Mouse (Mus musculus): ENCODE measurements around the gene Lman2l.

DNA sequence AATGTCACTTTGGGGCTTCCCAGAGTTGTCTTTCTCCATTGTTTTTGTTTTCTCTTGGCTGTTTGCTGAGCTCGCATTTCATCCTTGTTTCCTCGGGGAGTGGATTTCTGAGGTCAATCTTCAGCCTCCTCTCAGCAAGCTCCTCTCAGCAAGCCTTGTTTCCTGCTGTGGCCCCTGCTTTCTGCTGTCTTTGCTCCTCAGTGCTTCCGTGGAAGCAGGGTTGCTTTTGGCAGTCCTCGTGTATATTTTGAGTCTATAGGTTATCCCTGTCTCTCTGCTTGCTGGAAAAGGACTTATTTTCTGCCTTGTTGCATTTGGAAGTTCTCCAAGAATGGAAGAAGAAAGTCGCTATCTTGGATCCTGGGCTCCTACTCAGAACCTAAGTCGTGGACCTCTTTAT is 48.0 kb downstream of the Lman2l start:
- TF ChIP-seq CTCF (IDR thresholded peaks at IDR 0.05; ENCODE audit: control insufficient read depth, insufficient read depth, low read length) (no peak), POLR2A (IDR thresholded peaks at IDR 0.05; ENCODE audit: borderline replicate concordance, control insufficient read depth, low read depth, low read length) (no peak)
